Mouse (Mus musculus): ENCODE data around the gene Mpv17l. TPM values are rescaled to one million over a fixed set of nuclear protein-coding genes. Genes with fewer than 3 reads are reported as not detected.
"Not testable (repeated sequence)": the region's sequence is repeated elsewhere in the genome, so short reads cannot be mapped to it uniquely, and the experiment has no call there.

The Mpv17l gene
- polyA plus RNA-seq, 1 experiment from 2014 or later, result 7.7 TPM

DNA sequence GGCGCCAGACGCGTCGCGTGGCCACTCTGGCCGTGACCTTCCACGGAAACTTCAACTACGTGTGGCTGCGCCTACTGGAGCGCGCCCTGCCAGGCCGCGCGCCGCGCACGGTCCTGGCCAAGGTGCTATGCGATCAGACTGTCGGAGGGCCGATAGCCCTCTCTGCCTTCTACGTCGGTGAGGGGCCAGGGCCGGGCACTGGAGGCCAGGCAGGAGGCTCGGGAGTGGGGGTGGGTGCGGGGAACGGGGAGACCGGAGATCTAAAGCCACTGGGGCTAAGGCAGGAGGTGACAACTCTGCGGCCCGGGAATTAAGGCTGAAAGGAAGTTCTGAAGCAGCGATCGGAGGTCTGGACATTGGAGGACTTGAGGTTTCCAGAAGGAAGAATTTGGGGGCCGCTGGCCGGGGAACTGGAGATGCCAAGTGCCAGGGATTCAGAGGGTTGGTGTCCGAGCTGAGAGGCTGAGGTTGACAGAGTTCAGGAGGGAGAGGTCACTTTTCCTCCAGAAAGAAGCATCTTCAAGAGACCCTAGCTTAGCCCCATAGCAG is 38.0 kb downstream of the Mpv17l start:
- peak; percentile 81 for ATAC-seq (ENCODE audit: low FRiP score, low read depth)
- Histone ChIP-seq H3K4me3 (peak overlapping the region; percentile 55), H3K27ac (no peak overlapping the region), H3K9ac (peak overlapping the region; percentile 68), H3K4me2 (replicated peaks) (peak overlapping the region; percentile 99), H3K9me3 (no peaks in the 10 kb centered on the region), H3K36me3 (no peaks in the 10 kb centered on the region), H3K27me3 (replicated peaks) (peaks cover 13% of the 10 kb centered on the region), H3K4me1 (peaks cover 8% of the 10 kb centered on the region)
- 3% methylated on average over 34 of the region's 34 CpGs for WGBS

DNA sequence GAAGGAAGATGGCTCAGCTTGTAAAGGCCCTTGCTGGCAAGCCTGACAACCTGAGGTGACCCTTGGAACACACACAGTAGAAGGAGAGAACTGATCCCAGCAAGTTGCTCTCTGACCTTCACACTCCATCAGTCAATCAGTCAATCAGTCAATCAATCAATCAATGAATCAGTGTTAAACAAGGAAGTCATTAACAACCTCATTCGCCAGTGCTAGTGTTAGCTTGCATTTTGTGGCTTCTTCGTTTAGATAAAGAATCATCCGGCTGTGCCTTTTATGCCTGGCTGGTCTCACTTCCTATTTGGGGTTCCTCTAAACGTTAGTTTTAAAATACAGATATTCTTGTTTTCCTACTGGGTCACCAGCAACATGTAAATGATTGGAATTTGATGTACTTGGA is 41.2 kb downstream of the Mpv17l start:
- Histone ChIP-seq H3K4me3 (no peak overlapping the region), H3K9ac (no peak overlapping the region), H3K4me2 (replicated peaks) (no peak overlapping the region), H3K27me3 (replicated peaks) (peaks cover 13% of the 10 kb centered on the region), H3K9me3 (no peaks in the 10 kb centered on the region), H3K4me1 (peaks cover 8% of the 10 kb centered on the region), H3K27ac (no peak overlapping the region), H3K36me3 (no peaks in the 10 kb centered on the region)
- WGBS, result 62% methylated on average over 4 of the region's 4 CpGs
- ATAC-seq (ENCODE audit: low FRiP score, low read depth), result no peak

DNA sequence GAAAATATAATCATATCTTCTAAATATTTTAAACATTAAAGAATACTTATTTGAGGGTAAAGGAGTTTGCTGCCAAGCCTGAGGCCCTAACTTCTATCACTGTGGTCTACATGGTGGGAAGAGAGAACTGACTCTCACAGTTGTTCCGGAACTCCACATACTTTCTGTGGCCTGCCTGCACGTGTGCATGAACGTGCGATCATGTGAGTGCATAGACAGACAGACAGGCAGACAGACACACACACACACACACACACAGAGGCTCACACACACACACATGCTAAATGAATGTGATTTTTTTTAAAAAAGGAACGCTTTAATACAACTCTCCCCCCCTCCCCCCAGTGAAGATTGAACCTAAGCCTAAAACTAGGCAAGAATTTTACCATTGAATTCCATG is 41.8 kb downstream of the Mpv17l start:
- peaks cover 8% of the 10 kb centered on the region for H3K4me1 ChIP-seq
- H3K36me3 ChIP-seq, result no peaks in the 10 kb centered on the region
- H3K27ac ChIP-seq, result no peak overlapping the region
- H3K9me3 ChIP-seq, result no peaks in the 10 kb centered on the region
- peaks cover 13% of the 10 kb centered on the region for H3K27me3 ChIP-seq (replicated peaks)
- H3K4me2 ChIP-seq (replicated peaks), result no peak overlapping the region
- WGBS, result 87% methylated on average over 5 of the region's 5 CpGs
- H3K4me3 ChIP-seq, result no peak overlapping the region
- ATAC-seq (ENCODE audit: low FRiP score, low read depth), result no peak
- H3K9ac ChIP-seq, result no peak overlapping the region

DNA sequence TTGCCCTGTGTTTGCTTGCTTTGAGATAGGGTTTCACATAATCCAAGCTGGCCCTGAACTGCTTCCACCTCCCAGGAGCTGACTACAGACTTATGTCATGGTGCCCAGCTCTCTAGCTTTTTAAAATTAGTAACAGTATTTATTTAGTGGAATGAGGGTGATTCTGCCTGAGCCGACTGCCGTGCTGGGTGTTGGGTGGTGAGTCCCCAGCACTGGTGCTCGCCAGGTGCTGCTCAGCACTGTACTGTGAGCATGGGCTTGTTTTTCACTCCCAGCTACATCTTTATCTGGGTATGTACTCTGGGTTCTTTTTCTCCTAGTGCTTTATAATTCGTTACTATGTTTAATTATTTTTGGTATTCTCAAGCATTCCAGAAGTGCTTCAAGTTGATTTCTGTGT is 42.2 kb downstream of the Mpv17l start:
- Histone ChIP-seq H3K9me3 (no peaks in the 10 kb centered on the region), H3K4me2 (replicated peaks) (no peak overlapping the region), H3K4me1 (peaks cover 8% of the 10 kb centered on the region), H3K27ac (no peak overlapping the region), H3K9ac (no peak overlapping the region), H3K4me3 (no peak overlapping the region), H3K27me3 (replicated peaks) (peaks cover 13% of the 10 kb centered on the region), H3K36me3 (no peaks in the 10 kb centered on the region)
- no peak for ATAC-seq (ENCODE audit: low FRiP score, low read depth)
- WGBS, result 86% methylated on average over 4 of the region's 4 CpGs

DNA sequence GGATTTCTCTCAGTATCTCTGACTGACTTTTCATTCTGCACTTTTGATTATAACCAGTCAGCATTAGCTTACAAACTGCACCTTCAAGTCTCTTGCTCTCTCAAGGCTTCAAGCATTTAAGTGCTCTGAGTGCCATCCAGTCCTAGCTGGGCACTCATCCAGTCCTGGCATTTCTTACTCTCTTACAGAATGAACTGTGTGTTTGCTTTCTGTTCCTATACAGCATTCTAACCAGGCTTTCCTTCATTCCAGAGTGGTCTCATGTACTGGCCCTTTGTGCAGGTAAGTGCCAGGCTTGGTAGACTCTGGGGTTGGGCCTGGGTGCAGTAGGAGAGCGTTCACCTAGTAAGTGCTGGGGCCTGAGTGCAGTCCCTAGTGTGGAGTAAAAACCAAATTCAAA is 43.3 kb downstream of the Mpv17l start:
- Histone ChIP-seq H3K4me2 (replicated peaks) (no peak overlapping the region), H3K9me3 (no peaks in the 10 kb centered on the region), H3K27me3 (replicated peaks) (peaks cover 5% of the 10 kb centered on the region), H3K27ac (no peak overlapping the region), H3K4me1 (no peaks in the 10 kb centered on the region), H3K4me3 (no peak overlapping the region), H3K36me3 (no peaks in the 10 kb centered on the region), H3K9ac (no peak overlapping the region)
- WGBS, result 92% methylated on average over 1 of the region's 1 CpGs
- ATAC-seq (ENCODE audit: low FRiP score, low read depth), result no peak

DNA sequence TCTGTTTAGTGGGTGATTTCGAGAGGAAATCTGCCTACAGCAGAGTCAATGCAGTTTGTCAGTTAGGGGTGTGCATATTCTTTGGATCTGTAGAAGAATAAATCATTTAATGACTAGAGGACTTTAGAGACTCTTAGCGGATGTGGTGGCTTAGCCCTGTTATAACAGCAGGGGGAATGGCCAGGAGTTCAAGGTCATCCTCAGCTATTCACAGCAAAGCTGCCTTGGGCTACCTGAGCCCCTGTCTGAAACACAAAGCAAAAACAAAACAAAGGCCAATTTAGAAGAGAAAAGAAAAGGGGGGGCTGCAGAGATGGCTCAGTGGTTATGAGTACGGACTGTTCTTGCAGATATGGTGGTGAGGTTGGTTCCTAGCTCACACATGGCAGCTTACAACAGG is 48.3 kb downstream of the Mpv17l start:
- no peak overlapping the region for H3K4me2 ChIP-seq (replicated peaks)
- 75% methylated on average over 3 of the region's 3 CpGs for WGBS

DNA sequence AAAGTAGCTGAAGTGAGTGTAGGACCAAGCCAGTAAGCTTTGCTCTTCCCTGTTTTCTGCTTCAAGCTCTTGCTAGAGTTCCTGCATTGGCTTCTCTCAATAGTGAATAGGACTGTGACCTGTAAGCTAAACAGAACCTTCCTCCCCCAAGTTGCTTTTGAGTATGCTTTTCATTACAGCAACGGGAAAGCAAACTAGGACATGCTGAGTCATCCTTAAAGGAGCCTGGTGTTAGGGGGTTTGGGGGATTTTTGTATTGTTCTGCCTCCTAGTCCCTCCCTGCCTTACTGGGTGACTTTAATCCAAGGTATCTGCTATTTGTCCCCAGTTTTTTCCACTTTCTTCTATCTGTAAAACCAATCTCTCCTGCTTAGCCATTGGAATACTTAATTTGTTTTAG is 59.1 kb downstream of the Mpv17l start:
- no peaks in the 10 kb centered on the region for H3K27me3 ChIP-seq (replicated peaks)
- no peaks in the 10 kb centered on the region for H3K4me1 ChIP-seq
- H3K36me3 ChIP-seq, result no peaks in the 10 kb centered on the region
- no peak overlapping the region for H3K4me2 ChIP-seq (replicated peaks)
- 50% methylated on average over 1 of the region's 1 CpGs for WGBS
- no peaks in the 10 kb centered on the region for H3K9me3 ChIP-seq
- no peak overlapping the region for H3K9ac ChIP-seq
- H3K4me3 ChIP-seq, result no peak overlapping the region
- no peak overlapping the region for H3K27ac ChIP-seq
- no peak for ATAC-seq (ENCODE audit: low FRiP score, low read depth)

More for the DNA sequence above, 48.3 kb downstream of the Mpv17l start:
- ATAC-seq (ENCODE audit: low FRiP score, low read depth), result no peak
- Histone ChIP-seq H3K9me3 (no peaks in the 10 kb centered on the region), H3K4me3 (no peak overlapping the region), H3K9ac (no peak overlapping the region), H3K36me3 (no peaks in the 10 kb centered on the region), H3K27me3 (replicated peaks) (no peaks in the 10 kb centered on the region), H3K27ac (no peak overlapping the region), H3K4me1 (no peaks in the 10 kb centered on the region)

DNA sequence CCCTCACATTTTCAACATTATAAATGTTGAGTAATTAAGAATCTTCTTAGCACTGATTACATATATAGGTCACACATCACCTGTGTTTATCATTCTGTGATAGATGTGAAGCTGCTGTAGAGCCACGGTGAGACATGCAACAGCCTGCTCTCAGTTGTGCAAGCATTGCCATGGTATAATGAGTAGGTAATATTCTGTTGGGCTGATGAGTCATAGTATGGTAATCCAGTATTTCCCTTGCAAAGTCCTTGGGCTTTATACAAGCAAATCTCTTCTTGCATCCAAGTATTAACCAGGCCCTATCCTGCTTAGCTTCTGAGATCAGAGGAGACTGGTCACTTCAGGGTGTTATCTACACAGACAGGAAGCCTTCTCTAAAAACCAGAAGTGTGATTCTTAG is 66.1 kb downstream of the Mpv17l start:
- Histone ChIP-seq H3K4me3 (no peak overlapping the region), H3K4me2 (replicated peaks) (no peak overlapping the region), H3K9ac (no peak overlapping the region), H3K4me1 (no peaks in the 10 kb centered on the region), H3K36me3 (no peaks in the 10 kb centered on the region), H3K9me3 (no peaks in the 10 kb centered on the region), H3K27ac (no peak overlapping the region), H3K27me3 (replicated peaks) (no peaks in the 10 kb centered on the region)
- 96% methylated on average over 1 of the region's 1 CpGs for WGBS
- ATAC-seq (ENCODE audit: low FRiP score, low read depth), result no peak

DNA sequence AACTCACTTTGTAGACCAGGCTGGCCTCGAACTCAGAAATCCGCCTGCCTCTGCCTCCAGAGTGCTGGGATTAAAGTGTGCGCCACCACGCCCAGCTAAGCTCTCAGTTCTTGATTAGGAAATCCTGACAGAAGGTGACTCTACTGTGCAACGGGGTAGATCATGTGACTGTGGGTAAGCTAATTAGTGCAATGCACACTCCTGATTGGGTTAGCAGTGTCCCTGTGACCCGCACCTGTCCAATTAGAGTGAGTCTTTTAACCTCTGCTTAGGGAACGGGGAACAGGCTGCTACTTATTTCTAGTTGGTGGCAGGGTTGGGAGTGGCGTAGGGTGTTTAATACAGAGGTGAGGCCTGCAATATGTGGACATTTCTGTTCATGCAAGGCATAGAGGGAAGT is 69.1 kb downstream of the Mpv17l start:
- Histone ChIP-seq H3K27me3 (replicated peaks) (no peaks in the 10 kb centered on the region), H3K27ac (no peak overlapping the region), H3K4me1 (no peaks in the 10 kb centered on the region), H3K9ac (no peak overlapping the region), H3K9me3 (no peaks in the 10 kb centered on the region), H3K4me3 (no peak overlapping the region), H3K4me2 (replicated peaks) (no peak overlapping the region), H3K36me3 (no peaks in the 10 kb centered on the region)
- whole genome bisulfite sequencing, result 93% methylated on average over 8 of the region's 8 CpGs
- ATAC-seq (ENCODE audit: low FRiP score, low read depth), result no peak

DNA sequence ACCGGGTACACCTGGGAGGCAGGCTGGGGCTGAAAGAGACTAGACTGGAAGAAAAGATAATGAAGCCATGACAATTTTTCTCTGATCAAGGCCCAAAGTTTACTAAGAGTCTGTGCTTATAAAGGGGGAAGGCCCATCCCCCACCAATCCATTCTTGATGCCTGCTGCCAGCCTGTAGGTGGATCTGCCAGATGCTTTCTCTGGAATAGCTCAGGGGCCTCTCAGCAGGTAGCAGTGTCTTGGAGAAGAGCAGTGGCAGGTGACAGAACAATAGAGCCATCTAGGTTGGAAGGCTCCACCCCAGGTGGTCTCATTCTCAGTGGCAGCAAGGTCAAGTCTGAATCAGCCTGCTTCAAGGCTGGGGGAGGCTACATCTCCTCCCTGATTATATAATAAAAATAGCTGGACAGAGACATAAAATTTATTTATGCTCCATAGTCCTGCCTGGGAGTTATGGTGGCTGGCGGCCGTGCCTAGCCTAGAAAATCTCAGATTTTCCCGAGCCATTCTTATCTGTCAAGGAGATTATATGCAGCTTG is 73.5 kb downstream of the Mpv17l start:
- not testable (repeated sequence) for H3K9ac ChIP-seq; H3K36me3 ChIP-seq; H3K9me3 ChIP-seq; H3K27ac ChIP-seq; H3K4me1 ChIP-seq; ATAC-seq (ENCODE audit: low FRiP score, low read depth); H3K4me2 ChIP-seq (replicated peaks); H3K4me3 ChIP-seq; H3K27me3 ChIP-seq (replicated peaks)
- 81% methylated on average over 4 of the region's 4 CpGs for WGBS

DNA sequence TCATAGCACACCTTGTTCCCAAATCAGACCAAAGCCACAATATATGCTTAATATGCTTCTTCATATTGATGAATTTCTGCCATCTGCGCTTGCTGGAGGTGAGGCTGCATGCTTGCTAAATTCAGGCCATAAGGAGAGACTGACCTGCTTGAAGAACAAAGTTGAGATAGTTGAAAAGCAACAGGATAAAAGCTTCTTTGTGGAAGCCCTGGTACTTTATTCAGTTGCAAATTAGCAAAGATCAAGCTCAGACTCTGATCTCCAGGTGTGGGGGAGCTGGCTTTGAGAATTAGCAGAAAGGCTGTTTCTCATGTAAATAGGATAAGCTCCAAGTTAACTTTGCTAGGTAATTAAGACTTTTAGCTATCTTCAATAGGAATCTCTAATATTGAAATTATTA is 74.1 kb downstream of the Mpv17l start:
- H3K36me3 ChIP-seq; ATAC-seq (ENCODE audit: low FRiP score, low read depth); H3K9me3 ChIP-seq; H3K27ac ChIP-seq; H3K27me3 ChIP-seq (replicated peaks); H3K9ac ChIP-seq; H3K4me2 ChIP-seq (replicated peaks); H3K4me1 ChIP-seq; H3K4me3 ChIP-seq: not testable (repeated sequence)
- 53% methylated on average over 1 of the region's 1 CpGs for WGBS

DNA sequence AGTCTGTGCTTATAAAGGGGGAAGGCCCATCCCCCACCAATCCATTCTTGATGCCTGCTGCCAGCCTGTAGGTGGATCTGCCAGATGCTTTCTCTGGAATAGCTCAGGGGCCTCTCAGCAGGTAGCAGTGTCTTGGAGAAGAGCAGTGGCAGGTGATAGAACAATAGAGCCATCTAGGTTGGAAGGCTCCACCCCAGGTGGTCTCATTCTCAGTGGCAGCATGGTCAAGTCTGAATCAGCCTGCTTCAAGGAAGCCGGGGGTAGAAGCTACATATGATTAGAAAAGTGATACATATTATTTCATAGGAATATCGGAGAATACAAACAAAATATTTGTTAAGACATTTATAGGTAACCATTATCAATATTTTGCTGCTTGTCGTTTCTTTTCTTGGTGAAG is 78.8 kb downstream of the Mpv17l start:
- H3K9me3 ChIP-seq; H3K27me3 ChIP-seq (replicated peaks); ATAC-seq (ENCODE audit: low FRiP score, low read depth); H3K4me1 ChIP-seq; H3K9ac ChIP-seq; H3K4me3 ChIP-seq; H3K27ac ChIP-seq; H3K4me2 ChIP-seq (replicated peaks); H3K36me3 ChIP-seq: not testable (repeated sequence)
- 75% methylated on average over 3 of the region's 3 CpGs for WGBS

DNA sequence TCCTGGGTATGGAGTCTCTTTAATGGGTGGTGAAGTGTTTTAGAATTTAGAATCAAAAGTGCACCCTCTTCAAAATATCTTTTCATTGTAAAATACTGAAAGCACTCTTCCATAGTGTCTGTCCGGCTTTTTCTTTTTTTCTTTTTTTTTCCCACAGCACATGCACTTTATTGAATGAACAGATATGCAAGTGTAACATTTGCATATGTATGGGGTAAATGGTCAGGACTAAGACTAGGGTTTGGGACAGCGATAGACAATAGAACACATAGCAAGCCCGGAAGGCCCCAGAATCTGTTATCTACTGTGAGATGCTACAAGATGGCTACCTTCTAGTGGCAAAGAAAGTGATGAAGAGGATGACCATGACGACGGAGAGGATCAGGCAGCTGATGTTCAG is 80.2 kb downstream of the Mpv17l start:
- H3K9me3 ChIP-seq, result no peaks in the 10 kb centered on the region
- no peaks in the 10 kb centered on the region for H3K36me3 ChIP-seq
- 83% methylated on average over 5 of the region's 5 CpGs for WGBS
- H3K27me3 ChIP-seq (replicated peaks), result no peaks in the 10 kb centered on the region
- H3K4me3 ChIP-seq, result no peak overlapping the region
- no peak overlapping the region for H3K27ac ChIP-seq
- no peak for ATAC-seq (ENCODE audit: low FRiP score, low read depth)
- peaks cover 7% of the 10 kb centered on the region; the same call in 1 of the 2 replicates for H3K4me1 ChIP-seq
- no peak overlapping the region for H3K4me2 ChIP-seq (replicated peaks)
- H3K9ac ChIP-seq, result no peak overlapping the region
